Mouse (Mus musculus) lung, postnatal 25 days (tissue): ENCODE measurements around the gene Pnkp.

Experiments
- DNase-seq: peaks from one replicate; pipeline ENCODE4 v3.0.0; 2022; ENCODE audit warnings: low spot score

The Pnkp gene

GRCm38 (mm10) chr7:44828706-44829105 is 28.2 kb upstream of the Pnkp start:
- no peak for DNase-seq

GRCm38 (mm10) chr7:44832763-44833162 is 24.2 kb upstream of the Pnkp start:
- no peak for DNase-seq

- no peak for DNase-seq
These were observed 21.4 kb upstream of the Pnkp start for GRCm38 (mm10) chr7:44835373-44836015.

- DNase-seq: no peak
These were observed 20.9 kb upstream of the Pnkp start for GRCm38 (mm10) chr7:44836016-44836404.

GRCm38 (mm10) chr7:44836423-44837053 is 20.4 kb upstream of the Pnkp start:
- DNase-seq: no peak

GRCm38 (mm10) chr7:44838073-44838472 is 18.9 kb upstream of the Pnkp start:
- no peak for DNase-seq

GRCm38 (mm10) chr7:44839171-44839490 is 17.8 kb upstream of the Pnkp start:
- DNase-seq: no peak

GRCm38 (mm10) chr7:44839491-44840191 is 17.3 kb upstream of the Pnkp start:
- no peak for DNase-seq

- no peak for DNase-seq
These were observed 16.5 kb upstream of the Pnkp start for GRCm38 (mm10) chr7:44840426-44840825.

GRCm38 (mm10) chr7:44841825-44842463 is 15.0 kb upstream of the Pnkp start:
- no peak for DNase-seq

- no peak for DNase-seq
These were observed 11.9 kb upstream of the Pnkp start for GRCm38 (mm10) chr7:44845006-44845405.

GRCm38 (mm10) chr7:44846804-44847203 is 10.1 kb upstream of the Pnkp start:
- no peak for DNase-seq

- no peak for DNase-seq
These were observed 9.2 kb upstream of the Pnkp start for GRCm38 (mm10) chr7:44847772-44848171.

GRCm38 (mm10) chr7:44848561-44849415 is 8.2 kb upstream of the Pnkp start, which contains the start of the genes Akt1s1 and Tbc1d17:
TSS of gene Akt1s1 (plus strand) at chr7:44848991.
TSS of gene Tbc1d17 (minus strand) at chr7:44849079.
- DNase-seq: peak; percentile 100

- peak; percentile 92 for DNase-seq
These were observed 7.4 kb upstream of the Pnkp start for GRCm38 (mm10) chr7:44849416-44850111.

GRCm38 (mm10) chr7:44850146-44850545 is 6.8 kb upstream of the Pnkp start:
- DNase-seq: peak; percentile 75

- DNase-seq: no peak
These were observed 5.9 kb upstream of the Pnkp start for GRCm38 (mm10) chr7:44850789-44851624.

- no peak for DNase-seq
These were observed 5.2 kb upstream of the Pnkp start for GRCm38 (mm10) chr7:44851625-44852234.

GRCm38 (mm10) chr7:44852259-44853027 is 4.5 kb upstream of the Pnkp start:
- DNase-seq: no peak
